Mouse (Mus musculus): ENCODE measurements around the gene Gm43720. TPM values are rescaled to one million over a fixed set of nuclear protein-coding genes. Genes with fewer than 3 reads are reported as not detected.
A peak's percentile ranks its signal among the peaks of the same experiment; 100 is the strongest.

Gene Gm43720
- polyA plus RNA-seq, 1 experiment from 2014 or later, result 0.19 TPM

DNA sequence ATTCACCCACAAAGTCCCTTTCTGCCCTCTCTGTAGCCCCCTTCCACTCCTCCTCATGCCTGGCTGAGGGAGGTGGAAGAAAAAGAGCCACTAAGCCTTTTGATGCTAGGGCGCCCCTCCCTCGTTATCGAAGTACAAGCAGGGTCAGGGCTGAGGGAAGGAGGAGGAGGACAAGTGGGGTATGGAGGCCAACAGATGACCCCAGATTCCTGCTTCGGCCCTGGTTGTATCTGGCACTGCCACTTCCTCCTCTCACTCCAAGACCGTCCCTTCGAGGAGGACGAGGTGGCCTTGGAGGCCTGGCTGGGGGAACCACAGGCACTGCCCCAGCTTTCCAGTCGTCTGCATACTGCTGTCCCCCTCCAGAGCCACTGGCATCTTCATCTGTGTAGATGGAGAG lies 5.6 kb downstream of the Gm43720 start:
- Histone ChIP-seq H3K4me1 (replicated peaks) (peaks cover 70% of the 10 kb centered on the region), H3K27me3 (peaks cover 3% of the 10 kb centered on the region; the same call in 1 of the 2 replicates), H3K27ac (no peak overlapping the region), H3K36me3 (peaks cover 38% of the 10 kb centered on the region), H3K9me3 (no peaks in the 10 kb centered on the region), H3K4me2 (replicated peaks) (peak overlapping the region; percentile 19), H3K9ac (replicated peaks) (no peak overlapping the region; the same call in 1 of the 2 replicates), H3K4me3 (replicated peaks) (no peak overlapping the region)
- 53% methylated on average over 8 of the region's 8 CpGs for WGBS
- no peak for ATAC-seq

DNA sequence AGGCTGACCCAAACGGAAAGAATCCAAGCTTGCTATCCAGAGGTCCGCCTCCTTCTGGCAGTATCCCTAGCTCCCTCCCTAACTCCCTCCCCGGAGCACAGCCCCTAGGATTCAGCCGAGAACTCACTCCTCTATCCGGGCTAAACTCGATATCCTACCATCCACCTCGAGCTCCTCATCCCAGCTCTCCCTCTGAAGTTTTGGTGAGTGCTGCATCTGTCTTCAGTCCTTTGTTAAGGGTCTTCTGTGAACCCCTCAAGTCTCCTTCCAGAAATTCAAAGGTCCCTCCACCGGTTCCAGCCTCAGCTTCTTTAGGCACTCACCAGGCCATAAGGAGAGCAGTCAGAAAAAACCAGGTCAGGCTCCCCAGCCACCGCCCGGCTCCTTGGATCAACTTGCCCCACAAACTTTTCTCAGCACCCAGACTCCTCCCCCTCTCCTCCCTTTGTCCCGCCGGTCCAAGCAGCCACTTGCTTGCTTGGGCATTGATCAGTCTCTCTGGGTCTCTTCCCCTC lies 7.3 kb downstream of the Gm43720 start, which contains the start of gene Gal3st4:
Gal3st4 (minus strand) TSS at position 432 of the 515 bp plus-strand sequence.
- H3K4me2 ChIP-seq (replicated peaks), result peak within 1 kb of the TSS; percentile 35
- H3K9ac ChIP-seq (replicated peaks), result peak within 1 kb of the TSS; percentile 8; the same call in 1 of the 2 replicates
- H3K4me3 ChIP-seq (replicated peaks), result peak within 1 kb of the TSS; percentile 8; the same call in 1 of the 2 replicates
- H3K4me1 ChIP-seq (replicated peaks), result peaks cover 54% of the 10 kb centered on the region
- H3K27ac ChIP-seq, result peak within 1 kb of the TSS; percentile 4; the same call in 1 of the 2 replicates
- H3K9me3 ChIP-seq, result no peaks in the 10 kb centered on the region
- WGBS, result under 1% methylated on average over 12 of the region's 12 CpGs
- 0 out of 2 replicates have a peak, but pooled peaks have one; percentile 38 for ATAC-seq
- H3K36me3 ChIP-seq, result peaks cover 30% of the 10 kb centered on the region
- H3K27me3 ChIP-seq, result peaks cover 3% of the 10 kb centered on the region; the same call in 1 of the 2 replicates

GRCm38 (mm10) chr5:138271232-138271631 lies 8.5 kb downstream of the Gm43720 start:
- no peak overlapping the region for H3K27ac ChIP-seq
- H3K36me3 ChIP-seq, result peaks cover 22% of the 10 kb centered on the region
- no peak for ATAC-seq
- no peak overlapping the region for H3K4me3 ChIP-seq (replicated peaks)
- peaks cover 41% of the 10 kb centered on the region for H3K4me1 ChIP-seq (replicated peaks)
- H3K9me3 ChIP-seq, result no peaks in the 10 kb centered on the region
- H3K27me3 ChIP-seq, result peaks cover 3% of the 10 kb centered on the region; the same call in 1 of the 2 replicates
- WGBS, result 66% methylated on average over 3 of the region's 3 CpGs
- H3K9ac ChIP-seq (replicated peaks), result no peak overlapping the region
- no peak overlapping the region for H3K4me2 ChIP-seq (replicated peaks)

DNA sequence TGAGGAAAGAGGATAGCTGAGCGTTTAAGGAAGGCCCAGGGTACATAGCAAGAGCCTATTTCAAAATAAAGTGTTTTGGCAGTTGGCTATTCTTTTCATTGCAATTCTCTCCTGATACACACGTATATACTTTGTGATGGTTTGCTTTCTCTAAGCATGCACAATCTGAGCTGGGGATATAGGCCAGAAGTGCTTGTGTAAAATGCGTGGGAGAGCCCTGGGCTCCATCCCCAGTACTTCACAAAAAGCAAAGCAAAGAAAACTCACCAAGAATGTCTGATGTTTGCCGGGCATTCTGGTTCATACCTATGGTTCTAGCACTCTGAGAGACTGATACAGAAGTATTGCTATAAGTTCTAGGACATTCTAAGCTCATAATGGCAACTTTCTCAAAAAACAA lies 10.8 kb downstream of the Gm43720 start:
- H3K9me3 ChIP-seq, result no peaks in the 10 kb centered on the region
- H3K4me2 ChIP-seq (replicated peaks), result no peak overlapping the region
- peaks cover 33% of the 10 kb centered on the region for H3K4me1 ChIP-seq (replicated peaks)
- no peak for ATAC-seq
- H3K27ac ChIP-seq, result no peak overlapping the region
- H3K36me3 ChIP-seq, result peaks cover 13% of the 10 kb centered on the region
- WGBS, result 85% methylated on average over 4 of the region's 4 CpGs
- no peak overlapping the region for H3K9ac ChIP-seq (replicated peaks)
- H3K4me3 ChIP-seq (replicated peaks), result no peak overlapping the region
- peaks cover 3% of the 10 kb centered on the region; the same call in 1 of the 2 replicates for H3K27me3 ChIP-seq

GRCm38 (mm10) chr5:138267114-138267513 lies 12.6 kb downstream of the Gm43720 start:
- H3K9me3 ChIP-seq, result no peaks in the 10 kb centered on the region
- H3K4me2 ChIP-seq (replicated peaks), result no peak overlapping the region
- peaks cover 26% of the 10 kb centered on the region for H3K4me1 ChIP-seq (replicated peaks)
- no peak overlapping the region for H3K9ac ChIP-seq (replicated peaks)
- no peak overlapping the region for H3K27ac ChIP-seq
- no peak overlapping the region for H3K4me3 ChIP-seq (replicated peaks)
- H3K36me3 ChIP-seq, result peaks cover 12% of the 10 kb centered on the region
- H3K27me3 ChIP-seq, result peaks cover 3% of the 10 kb centered on the region; the same call in 1 of the 2 replicates
- 92% methylated on average over 3 of the region's 3 CpGs for WGBS
- ATAC-seq, result no peak

DNA sequence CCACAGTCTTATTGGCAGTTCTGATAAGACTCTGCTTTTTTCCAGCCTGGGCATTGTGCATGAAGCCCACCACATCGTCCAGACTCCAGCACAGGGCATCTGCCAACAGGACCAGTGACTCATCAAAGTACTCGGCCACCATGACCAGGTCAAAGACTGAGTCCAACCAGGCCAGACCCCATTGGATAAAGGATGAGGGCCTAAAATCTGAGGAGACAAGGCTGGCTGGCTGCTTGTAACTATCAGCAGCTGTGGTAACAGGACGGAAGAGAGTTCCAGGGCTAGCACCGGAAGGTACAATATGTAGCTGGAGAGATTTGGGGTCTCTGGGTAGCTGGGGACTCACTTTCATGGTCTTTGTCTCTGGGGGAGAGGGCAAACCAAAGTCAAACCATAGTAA lies 14.0 kb downstream of the Gm43720 start:
- H3K4me3 ChIP-seq (replicated peaks), result no peak overlapping the region
- peaks cover 26% of the 10 kb centered on the region for H3K36me3 ChIP-seq
- H3K27ac ChIP-seq, result no peak overlapping the region
- no peaks in the 10 kb centered on the region for H3K9me3 ChIP-seq
- WGBS, result 92% methylated on average over 4 of the region's 4 CpGs
- no peak overlapping the region for H3K9ac ChIP-seq (replicated peaks)
- H3K4me1 ChIP-seq (replicated peaks), result peaks cover 29% of the 10 kb centered on the region
- ATAC-seq, result no peak
- H3K4me2 ChIP-seq (replicated peaks), result no peak overlapping the region
- no peaks in the 10 kb centered on the region for H3K27me3 ChIP-seq

GRCm38 (mm10) chr5:138264207-138264578 lies 15.6 kb downstream of the Gm43720 start:
- Histone ChIP-seq H3K4me3 (replicated peaks) (peak overlapping the region; percentile 77), H3K9me3 (no peaks in the 10 kb centered on the region), H3K27me3 (no peaks in the 10 kb centered on the region), H3K4me2 (replicated peaks) (peak overlapping the region; percentile 99), H3K4me1 (replicated peaks) (peaks cover 29% of the 10 kb centered on the region), H3K36me3 (peaks cover 41% of the 10 kb centered on the region), H3K27ac (peak overlapping the region; percentile 71; the same call in 1 of the 2 replicates), H3K9ac (replicated peaks) (peak overlapping the region; percentile 95)
- 15% methylated on average over 6 of the region's 6 CpGs for WGBS
- ATAC-seq, result 0 out of 2 replicates have a peak, but pooled peaks have one; percentile 4

GRCm38 (mm10) chr5:138263260-138264206 lies 16.2 kb downstream of the Gm43720 start, which contains the start of gene BC037034:
TSS of gene BC037034 (minus strand) at chr5:138264033.
- Histone ChIP-seq H3K9ac (replicated peaks) (peak within 1 kb of the TSS; percentile 95), H3K27me3 (no peaks in the 10 kb centered on the region), H3K27ac (peak within 1 kb of the TSS; percentile 71), H3K9me3 (no peaks in the 10 kb centered on the region), H3K4me3 (replicated peaks) (peak within 1 kb of the TSS; percentile 77), H3K36me3 (peaks cover 47% of the 10 kb centered on the region), H3K4me2 (replicated peaks) (peak within 1 kb of the TSS; percentile 99), H3K4me1 (replicated peaks) (peaks cover 29% of the 10 kb centered on the region)
- peak; percentile 89 for ATAC-seq
- under 1% methylated on average over 63 of the region's 71 CpGs for WGBS

- H3K27ac ChIP-seq, result no peak overlapping the region
Measured at GRCm38 (mm10) chr5:138262582-138263240, 17.0 kb downstream of the Gm43720 start.

GRCm38 (mm10) chr5:138262001-138262400 lies 17.8 kb downstream of the Gm43720 start:
- H3K4me2 ChIP-seq (replicated peaks), result peak overlapping the region; percentile 99
- H3K27me3 ChIP-seq, result no peaks in the 10 kb centered on the region
- peak overlapping the region; percentile 77; the same call in 1 of the 2 replicates for H3K4me3 ChIP-seq (replicated peaks)
- H3K9me3 ChIP-seq, result no peaks in the 10 kb centered on the region
- H3K27ac ChIP-seq, result no peak overlapping the region
- WGBS, result 90% methylated on average over 4 of the region's 4 CpGs
- 0 out of 2 replicates have a peak overlapping the region, but pooled peaks have one; percentile 95 for H3K9ac ChIP-seq (replicated peaks)
- peaks cover 60% of the 10 kb centered on the region for H3K36me3 ChIP-seq
- H3K4me1 ChIP-seq (replicated peaks), result peaks cover 29% of the 10 kb centered on the region
- ATAC-seq, result no peak

More at GRCm38 (mm10) chr5:138262582-138263240, 17.0 kb downstream of the Gm43720 start:
- Histone ChIP-seq H3K4me2 (replicated peaks) (peak overlapping the region; percentile 99), H3K4me3 (replicated peaks) (peak overlapping the region; percentile 77), H3K4me1 (replicated peaks) (peaks cover 29% of the 10 kb centered on the region), H3K9ac (replicated peaks) (peak overlapping the region; percentile 95), H3K9me3 (no peaks in the 10 kb centered on the region), H3K36me3 (peaks cover 54% of the 10 kb centered on the region), H3K27me3 (no peaks in the 10 kb centered on the region)
- ATAC-seq, result peak; percentile 1; the same call in 1 of the 2 replicates
- whole genome bisulfite sequencing, result 68% methylated on average over 18 of the region's 18 CpGs

- no peak for ATAC-seq
- H3K36me3 ChIP-seq, result peaks cover 52% of the 10 kb centered on the region
Measured at GRCm38 (mm10) chr5:138260834-138261233, 18.9 kb downstream of the Gm43720 start.

More at GRCm38 (mm10) chr5:138260834-138261233, 18.9 kb downstream of the Gm43720 start:
- Histone ChIP-seq H3K27ac (no peak overlapping the region), H3K4me2 (replicated peaks) (no peak overlapping the region), H3K9ac (replicated peaks) (no peak overlapping the region), H3K4me1 (replicated peaks) (peaks cover 40% of the 10 kb centered on the region), H3K9me3 (no peaks in the 10 kb centered on the region), H3K27me3 (no peaks in the 10 kb centered on the region), H3K4me3 (replicated peaks) (no peak overlapping the region)
- 92% methylated on average over 11 of the region's 11 CpGs for WGBS
